Mouse (Mus musculus) T-cell, adult 66 days (primary cell): ENCODE data around the gene Gm7714. TPM values are rescaled to one million over a fixed set of nuclear protein-coding genes. Genes with fewer than 3 reads are reported as not detected.

Source experiments
- total RNA-seq, 2 experiments: library from RNA; stranded (reverse); gene quantifications; 3 replicates in 1 of 2; 4 replicates in 1 of 2; pipeline ENCODE4 v1.2.4; 2023

Gm7714 gene
- not detected for total RNA-seq

GRCm38 (mm10) chr5:88268619-88269018 is at the start of gene Gm7714:
Gene Gm7714 (plus strand): TSS chr5:88268919.

GRCm38 (mm10) chr5:88317012-88317411 is 48.3 kb downstream of the Gm7714 start, which contains the start of gene Prol1:
Gene Prol1 (plus strand): TSS chr5:88317312.

Other genes with a start within 250 kb of the Gm7714 start
- gene Smr2, start 182.4 kb upstream of the Gm7714 start, total RNA-seq, result not detected
- gene Gm11116, start 157.4 kb upstream of the Gm7714 start, total RNA-seq, result not detected
- gene Gm11115, start 114.8 kb upstream of the Gm7714 start, total RNA-seq, result not detected
- gene Prol1, start 48.4 kb downstream of the Gm7714 start, total RNA-seq, result not detected
- gene Amtn, start 107.2 kb downstream of the Gm7714 start, total RNA-seq, result not detected
- gene Ambn, start 187.1 kb downstream of the Gm7714 start, total RNA-seq, result not detected
- not detected for gene Enam, start 219.1 kb downstream of the Gm7714 start, total RNA-seq